Mouse (Mus musculus) lung, adult 2 months (tissue): Measurements from ENCODE around the gene Rhof.

ENCODE experiments used
- CTCF ChIP-seq: fragments of 200-500 bp; IDR thresholded peaks from 2 replicates; pipeline ENCODE4 v1.5.1; 2011; ENCODE audit warnings: mild to moderate bottlenecking, low read length, control low read depth; ENCODE audit not compliant: insufficient read depth
- POLR2A ChIP-seq: fragments of 200-500 bp; IDR thresholded peaks from 2 replicates; pipeline ENCODE4 v1.6.1; 2011; ENCODE audit warnings: low read depth, mild to moderate bottlenecking, control low read depth, low read length, borderline replicate concordance; ENCODE audit errors: extremely low read depth

DNA sequence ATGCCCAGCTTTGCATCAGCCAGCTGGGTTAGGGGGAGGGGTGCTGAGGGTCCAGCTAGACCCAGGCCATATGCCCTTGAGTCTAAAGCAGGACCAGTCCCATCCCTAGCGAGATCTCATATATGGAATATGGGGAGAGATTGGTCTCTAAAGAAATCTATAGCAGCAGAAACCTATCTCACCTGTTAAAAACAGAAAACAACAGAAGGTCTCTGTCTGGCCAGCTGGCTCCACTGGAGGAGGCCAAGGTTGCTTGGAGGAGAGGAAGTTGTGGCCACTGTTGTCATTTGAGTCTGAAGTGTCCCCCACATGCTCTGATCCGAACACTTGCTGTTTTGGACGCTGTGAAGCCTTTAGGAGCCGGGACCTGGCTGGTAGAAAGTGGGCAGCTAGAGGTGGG, 43.7 kb downstream of the Rhof start:
- TF ChIP-seq CTCF (no peak), POLR2A (no peak)
